Mouse (Mus musculus): ENCODE measurements around the gene Ncoa6. TPM values are rescaled to one million over a fixed set of nuclear protein-coding genes. Genes with fewer than 3 reads are reported as not detected.
A peak's percentile ranks its signal among the peaks of the same experiment; 100 is the strongest.

The Ncoa6 gene
- 12.4 and 38.9 TPM in 2 replicates for polyA plus RNA-seq (2012; rRNA removed)

GRCm38 (mm10) chr2:155473570-155474088 lies at the start of gene Ncoa6:
TSS of gene Ncoa6 (minus strand) at chr2:155473894.
- WGBS = under 1% methylated on average over 53 of the region's 72 CpGs
- DNase-seq (ENCODE audit: low read depth, low spot score) = peak; percentile 27

GRCm38 (mm10) chr2:155518531-155519270 lies 45.0 kb upstream of the Ncoa6 start:
- DNase-seq (ENCODE audit: low read depth, low spot score) = no peak
- 10% methylated on average over 18 of the region's 18 CpGs for WGBS

GRCm38 (mm10) chr2:155517455-155518423 lies 44.0 kb upstream of the Ncoa6 start, which contains the start of the genes Acss2 and Ggt7:
TSS of gene Acss2 (plus strand) at chr2:155517948.
TSS of gene Ggt7 (minus strand) at chr2:155518237.
- peak; percentile 94 for DNase-seq (ENCODE audit: low read depth, low spot score)
- 2% methylated on average over 70 of the region's 70 CpGs for WGBS

- 13% methylated on average over 1 of the region's 1 CpGs for WGBS
These were observed 42.2 kb upstream of the Ncoa6 start for GRCm38 (mm10) chr2:155515941-155516340.

GRCm38 (mm10) chr2:155514666-155515065 lies 41.0 kb upstream of the Ncoa6 start:
- WGBS = 3% methylated on average over 23 of the region's 23 CpGs
- no peak for DNase-seq (ENCODE audit: low read depth, low spot score)

More at GRCm38 (mm10) chr2:155515941-155516340, 42.2 kb upstream of the Ncoa6 start:
- no peak for DNase-seq (ENCODE audit: low read depth, low spot score)

GRCm38 (mm10) chr2:155513543-155513942 lies 39.8 kb upstream of the Ncoa6 start:
- WGBS = 73% methylated on average over 5 of the region's 5 CpGs
- DNase-seq (ENCODE audit: low read depth, low spot score) = no peak

GRCm38 (mm10) chr2:155512479-155512878 lies 38.8 kb upstream of the Ncoa6 start:
- WGBS = 44% methylated on average over 4 of the region's 4 CpGs
- no peak for DNase-seq (ENCODE audit: low read depth, low spot score)

- DNase-seq (ENCODE audit: low read depth, low spot score) = no peak
- WGBS = 84% methylated on average over 10 of the region's 10 CpGs
These were observed 34.2 kb upstream of the Ncoa6 start for GRCm38 (mm10) chr2:155507721-155508470.

- WGBS = 91% methylated on average over 9 of the region's 9 CpGs
- DNase-seq (ENCODE audit: low read depth, low spot score) = no peak
These were observed 32.1 kb upstream of the Ncoa6 start for GRCm38 (mm10) chr2:155505811-155506210.

GRCm38 (mm10) chr2:155504440-155505355 lies 31.0 kb upstream of the Ncoa6 start:
- WGBS = 34% methylated on average over 13 of the region's 13 CpGs
- DNase-seq (ENCODE audit: low read depth, low spot score) = no peak

- no peak for DNase-seq (ENCODE audit: low read depth, low spot score)
- 74% methylated on average over 7 of the region's 7 CpGs for WGBS
These were observed 28.9 kb upstream of the Ncoa6 start for GRCm38 (mm10) chr2:155502596-155502995.

- 85% methylated on average over 6 of the region's 6 CpGs for WGBS
- no peak for DNase-seq (ENCODE audit: low read depth, low spot score)
These were observed 17.3 kb upstream of the Ncoa6 start for GRCm38 (mm10) chr2:155490998-155491397.

GRCm38 (mm10) chr2:155482021-155482420 lies 8.3 kb upstream of the Ncoa6 start:
- 61% methylated on average over 3 of the region's 3 CpGs for WGBS
- peak; percentile 36 for DNase-seq (ENCODE audit: low read depth, low spot score)

GRCm38 (mm10) chr2:155472671-155473569 lies 774 bp downstream of the Ncoa6 start:
- WGBS = 1% methylated on average over 68 of the region's 71 CpGs
- DNase-seq (ENCODE audit: low read depth, low spot score) = peak; percentile 19

- WGBS = 94% methylated on average over 1 of the region's 1 CpGs
- no peak for DNase-seq (ENCODE audit: low read depth, low spot score)
These were observed 6.8 kb downstream of the Ncoa6 start for GRCm38 (mm10) chr2:155466861-155467260.

GRCm38 (mm10) chr2:155453591-155453990 lies 20.1 kb downstream of the Ncoa6 start:
- 71% methylated on average over 7 of the region's 7 CpGs for WGBS
- DNase-seq (ENCODE audit: low read depth, low spot score) = no peak

GRCm38 (mm10) chr2:155451256-155451655 lies 22.4 kb downstream of the Ncoa6 start:
- no peak for DNase-seq (ENCODE audit: low read depth, low spot score)

More at GRCm38 (mm10) chr2:155451256-155451655, 22.4 kb downstream of the Ncoa6 start:
- 84% methylated on average over 5 of the region's 5 CpGs for WGBS

All from large intestine, adult 2 months (tissue).